Mouse (Mus musculus) adrenal gland, adult 8-10 months (tissue): ENCODE data around the gene 4930539E08Rik. TPM values are rescaled to one million over a fixed set of nuclear protein-coding genes. Genes with fewer than 3 reads are reported as not detected.
A peak's percentile ranks its signal among the peaks of the same experiment; 100 is the strongest.

Experiments
- DNase-seq: peaks from one replicate; pipeline ENCODE4 v3.0.0; 2022
- total RNA-seq, 4 experiments: library from RNA; stranded (reverse); gene quantifications; 2 replicates each; pipeline ENCODE4 v1.2.4; 2022

4930539E08Rik gene
- total RNA-seq, 4 experiments from 2014 or later, result 0.05 TPM; not detected in 3

GRCm38 (mm10) chr17:28929369-28929768 is 14.2 kb upstream of the 4930539E08Rik start:
- DNase-seq, result no peak

- DNase-seq, result no peak
Measured at GRCm38 (mm10) chr17:28928004-28928403, 12.9 kb upstream of the 4930539E08Rik start.

- no peak for DNase-seq
Measured at GRCm38 (mm10) chr17:28926866-28927635, 11.9 kb upstream of the 4930539E08Rik start.

- DNase-seq, result no peak
Measured at GRCm38 (mm10) chr17:28926380-28926779, 11.3 kb upstream of the 4930539E08Rik start.

- no peak for DNase-seq
Measured at GRCm38 (mm10) chr17:28924957-28925595, 10.0 kb upstream of the 4930539E08Rik start.

DNA sequence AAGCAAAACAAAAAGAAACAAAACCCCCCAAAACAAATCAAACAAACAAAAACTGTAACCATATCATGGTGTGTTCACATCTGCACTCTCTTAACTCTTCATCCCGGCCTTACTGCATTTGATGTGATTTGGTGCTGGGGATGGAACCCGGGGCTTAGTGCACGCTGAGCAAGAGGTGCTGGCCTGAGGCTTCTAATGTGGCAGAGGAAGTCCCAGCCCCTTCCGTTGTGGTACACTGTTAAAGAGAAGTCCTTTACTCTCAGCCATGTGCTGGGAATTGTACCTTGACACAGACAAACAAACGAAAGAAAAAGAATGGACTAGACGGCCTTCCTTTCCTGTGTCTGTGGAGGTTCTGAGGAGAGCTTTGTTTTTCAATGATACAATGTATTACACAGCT is 7.0 kb upstream of the 4930539E08Rik start:
- no peak for DNase-seq

- DNase-seq, result no peak
Measured at GRCm38 (mm10) chr17:28921086-28921485, 6.0 kb upstream of the 4930539E08Rik start.

DNA sequence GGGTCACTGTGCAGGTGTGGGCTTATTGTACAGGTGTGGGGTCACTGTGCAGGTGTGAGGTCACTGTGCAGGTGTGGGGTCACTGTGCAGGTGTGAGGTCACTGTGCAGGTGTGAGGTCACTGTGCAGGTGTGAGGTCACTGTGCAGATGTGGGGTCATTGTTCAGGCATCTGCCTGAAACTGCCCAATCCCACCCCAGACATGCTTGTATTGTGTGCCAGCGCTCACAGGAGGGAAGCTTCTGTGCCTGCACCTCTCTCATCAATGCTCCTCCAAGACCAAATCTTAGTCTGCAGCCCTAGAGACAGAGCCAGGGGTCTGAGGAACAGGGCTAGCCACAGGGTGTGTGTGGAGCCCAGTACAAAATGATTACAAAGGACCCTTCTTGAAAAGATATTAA is 1.4 kb upstream of the 4930539E08Rik start:
- no peak for DNase-seq

GRCm38 (mm10) chr17:28913940-28914339 is 1.2 kb downstream of the 4930539E08Rik start:
- DNase-seq, result no peak

DNA sequence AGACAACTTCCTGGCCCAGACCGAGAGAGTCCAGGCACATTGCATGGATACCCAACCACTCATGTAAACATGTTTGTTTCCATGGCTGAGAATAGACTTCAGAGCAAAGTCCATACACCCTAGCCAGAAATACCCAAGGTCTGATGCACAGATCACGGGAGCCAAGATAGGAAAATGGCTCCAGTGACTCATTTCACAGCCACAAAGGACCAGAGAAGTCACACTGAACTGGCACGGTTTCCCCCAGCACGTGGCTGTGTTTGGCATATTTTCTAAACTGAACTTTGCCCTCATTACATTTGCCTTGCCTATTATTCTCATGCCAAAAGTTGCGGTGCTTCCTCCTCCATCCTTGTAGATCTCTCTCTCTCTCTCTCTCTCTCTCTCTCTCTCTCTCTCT is 1.9 kb downstream of the 4930539E08Rik start:
- DNase-seq, result peak; percentile 41

- no peak for DNase-seq
Measured at GRCm38 (mm10) chr17:28910139-28910538, 5.0 kb downstream of the 4930539E08Rik start.

DNA sequence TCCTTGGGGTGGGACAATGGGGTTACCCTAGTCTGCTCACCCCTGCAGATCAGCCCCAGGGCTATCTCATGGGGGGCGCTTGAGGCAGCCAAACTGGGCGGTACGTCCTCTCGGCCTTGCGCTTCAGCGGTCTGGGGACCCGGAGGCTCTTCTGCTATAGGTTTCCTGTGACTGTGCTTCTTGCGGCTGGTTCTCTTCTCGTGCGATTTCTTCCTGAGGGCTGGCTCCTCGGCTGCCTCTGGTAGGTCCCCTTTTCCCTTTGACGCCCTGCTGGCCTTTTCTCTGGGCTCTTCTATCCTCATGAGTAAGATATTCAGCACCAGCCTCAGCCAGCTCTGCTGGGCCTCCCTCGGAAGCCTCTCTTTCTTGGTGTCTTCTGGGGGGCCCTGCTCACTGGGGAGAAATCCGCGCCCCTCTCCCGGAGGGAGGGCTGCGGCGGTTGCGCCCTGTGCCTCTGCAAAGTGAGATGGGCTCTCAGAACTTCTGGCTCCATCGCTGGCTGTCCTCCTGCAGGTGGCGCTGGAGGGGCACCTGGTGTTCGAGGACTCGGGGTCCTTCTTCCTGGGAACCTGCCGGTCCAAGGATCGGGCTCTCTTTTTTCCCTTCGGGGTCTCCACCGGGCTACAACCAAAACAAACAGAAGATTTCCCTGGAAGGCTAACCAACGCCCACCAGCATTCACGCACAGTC is 5.7 kb downstream of the 4930539E08Rik start:
- DNase-seq, result no peak

DNA sequence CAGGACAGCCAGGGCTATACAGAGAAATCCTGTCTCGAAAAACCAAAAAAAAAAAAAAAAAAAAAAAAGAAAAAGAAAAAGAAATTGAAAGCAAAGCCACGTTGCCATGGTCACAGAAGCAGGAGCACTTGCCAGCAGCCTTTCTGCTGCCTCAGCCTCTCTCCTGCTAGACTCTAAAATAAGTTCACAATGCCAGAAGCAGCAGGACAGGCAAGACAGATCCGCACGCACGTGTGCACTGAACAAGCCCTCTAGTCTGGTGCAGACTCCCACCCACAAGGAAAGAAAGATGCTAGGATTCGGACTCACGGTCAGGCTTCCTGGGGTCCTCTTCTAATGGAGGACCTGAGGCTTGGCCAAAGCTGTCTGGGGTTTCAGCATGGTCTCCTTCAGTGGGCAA is 7.2 kb downstream of the 4930539E08Rik start:
- DNase-seq, result no peak

DNA sequence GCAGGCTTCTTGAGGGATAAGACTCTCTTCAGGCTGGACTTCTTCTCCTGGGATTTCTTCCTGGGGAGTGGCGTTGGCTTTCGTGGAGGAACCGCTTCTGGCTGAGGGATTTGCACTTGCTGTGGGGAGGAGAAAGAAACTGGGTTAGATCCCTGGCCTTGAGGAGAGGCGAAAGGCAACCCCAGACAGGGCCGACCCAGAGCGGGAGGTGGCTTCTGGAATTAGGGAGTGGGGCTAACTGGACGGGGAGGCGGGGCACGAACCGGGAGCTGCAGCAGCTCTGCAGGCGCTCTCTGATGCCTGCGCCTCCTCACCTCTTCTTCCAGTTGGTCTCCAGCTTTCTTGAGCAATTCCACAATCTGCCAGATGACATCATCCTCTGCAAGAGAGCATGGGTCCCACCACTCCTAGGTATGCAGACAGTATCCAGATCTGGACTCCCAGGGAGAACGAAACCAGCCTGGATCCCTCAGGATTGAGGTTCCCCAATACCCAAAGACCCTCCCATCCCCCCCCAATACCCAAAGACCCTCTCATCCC is 9.7 kb downstream of the 4930539E08Rik start:
- DNase-seq, result no peak

DNA sequence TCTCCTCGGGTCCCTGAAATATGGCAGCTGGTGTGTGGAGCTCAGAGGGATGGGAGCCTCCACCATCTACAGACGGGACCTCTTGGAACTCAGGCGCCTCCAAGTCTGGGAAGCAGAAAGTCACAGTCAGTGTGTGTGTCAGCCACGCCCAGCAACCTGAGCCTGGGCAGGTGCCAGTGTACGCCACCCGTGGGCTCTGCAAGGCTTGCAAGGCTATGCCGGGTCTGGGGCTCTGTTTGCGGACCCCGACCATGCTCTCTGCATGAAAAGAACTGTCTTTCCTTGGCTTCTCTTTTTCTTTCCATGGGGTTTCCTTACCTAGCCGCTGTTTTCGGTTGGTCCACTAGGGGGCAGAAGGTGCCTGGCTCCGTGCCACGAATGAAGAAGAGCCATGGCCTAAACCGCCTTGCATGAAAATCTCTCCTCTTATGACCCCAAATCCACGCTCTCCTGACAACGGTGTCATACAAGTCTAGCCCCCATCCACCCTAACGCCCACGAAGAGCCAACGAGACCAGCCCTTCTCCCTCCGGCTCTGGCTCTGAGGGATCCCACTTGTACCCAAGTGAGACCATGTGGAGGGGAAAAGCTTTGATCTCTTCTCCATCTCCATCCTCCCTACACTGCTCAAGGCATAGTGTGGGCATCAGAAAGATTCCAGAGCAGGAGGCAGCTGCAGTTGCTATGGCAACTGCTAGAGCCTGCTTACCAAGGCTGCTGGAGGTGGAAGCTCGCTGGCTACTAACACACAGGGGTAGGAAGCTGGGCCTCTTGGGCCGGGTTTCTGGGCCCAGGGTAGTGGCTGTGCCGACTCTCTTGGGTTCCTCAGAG is 10.4 kb downstream of the 4930539E08Rik start:
- DNase-seq, result no peak

DNA sequence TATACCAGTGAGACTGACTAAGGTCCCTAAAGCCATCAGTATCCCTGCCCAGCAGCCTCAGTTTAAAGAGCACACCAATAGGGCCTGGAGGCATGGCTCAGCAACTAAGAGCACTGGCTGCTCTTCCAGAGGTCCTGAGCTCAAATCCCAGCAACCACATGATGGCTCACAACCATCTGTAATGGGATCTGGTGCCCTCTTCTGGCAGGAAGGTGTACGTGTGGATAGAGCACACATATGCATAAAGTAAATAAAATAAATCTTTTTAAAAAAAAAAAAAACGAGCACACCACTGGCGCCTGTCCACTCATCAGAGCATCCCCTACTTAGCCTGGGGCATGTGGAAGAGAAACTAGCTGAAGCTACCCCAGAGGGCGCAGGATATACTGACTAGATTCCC is 13.6 kb downstream of the 4930539E08Rik start:
- no peak for DNase-seq

GRCm38 (mm10) chr17:28899427-28899826 is 15.7 kb downstream of the 4930539E08Rik start:
- no peak for DNase-seq

GRCm38 (mm10) chr17:28898249-28898648 is 16.9 kb downstream of the 4930539E08Rik start:
- no peak for DNase-seq

DNA sequence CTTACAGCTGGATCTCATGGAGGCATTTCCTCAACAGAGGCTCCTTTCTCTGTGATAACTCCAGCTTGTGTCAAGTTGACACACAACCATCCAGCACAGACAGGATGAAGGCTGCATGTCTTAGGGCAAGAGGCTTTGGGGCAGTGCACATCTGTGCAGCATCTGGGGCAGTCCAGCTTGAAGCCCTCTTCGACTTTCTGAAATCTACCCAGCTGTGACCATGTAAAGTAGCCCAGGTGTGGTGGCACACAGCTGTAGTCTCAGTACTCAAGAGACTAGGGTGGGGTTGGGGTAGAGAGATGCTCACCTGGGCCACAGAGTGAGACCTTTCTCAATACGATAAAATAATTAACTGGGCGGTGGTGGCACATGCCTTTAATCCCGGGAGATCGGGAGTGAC is 17.3 kb downstream of the 4930539E08Rik start:
- no peak for DNase-seq

DNA sequence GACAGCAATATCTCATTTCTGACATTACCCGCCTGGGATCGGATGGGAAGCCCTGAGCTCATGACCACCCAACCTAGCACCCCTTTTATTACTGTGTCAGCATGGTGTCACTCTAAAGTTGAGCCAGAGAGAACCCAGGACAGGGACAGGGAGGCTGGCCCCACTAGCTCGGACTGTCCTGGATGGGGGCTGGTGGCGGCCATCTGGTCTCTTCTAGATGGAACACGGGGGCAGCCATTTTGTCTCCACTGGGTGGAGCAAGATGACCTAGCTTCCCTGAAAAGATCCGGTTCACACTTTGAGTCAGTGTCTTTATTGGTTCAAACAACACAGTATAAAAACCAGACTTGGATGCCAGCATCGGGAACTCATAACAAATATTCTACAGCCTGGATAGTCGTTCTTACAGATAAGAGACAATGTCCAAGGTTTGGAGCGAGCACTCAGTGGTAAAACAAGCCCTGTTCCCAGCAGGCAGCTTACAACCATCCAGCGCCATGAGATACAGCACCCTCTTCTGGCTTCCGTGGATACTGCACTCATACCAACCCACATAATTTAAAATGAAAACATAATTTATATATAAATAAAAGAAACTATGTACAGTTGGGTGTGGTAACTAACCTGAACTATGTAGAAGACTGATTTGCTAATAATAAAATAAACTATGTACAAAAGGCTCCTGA is 18.9 kb downstream of the 4930539E08Rik start:
- DNase-seq, result no peak

DNA sequence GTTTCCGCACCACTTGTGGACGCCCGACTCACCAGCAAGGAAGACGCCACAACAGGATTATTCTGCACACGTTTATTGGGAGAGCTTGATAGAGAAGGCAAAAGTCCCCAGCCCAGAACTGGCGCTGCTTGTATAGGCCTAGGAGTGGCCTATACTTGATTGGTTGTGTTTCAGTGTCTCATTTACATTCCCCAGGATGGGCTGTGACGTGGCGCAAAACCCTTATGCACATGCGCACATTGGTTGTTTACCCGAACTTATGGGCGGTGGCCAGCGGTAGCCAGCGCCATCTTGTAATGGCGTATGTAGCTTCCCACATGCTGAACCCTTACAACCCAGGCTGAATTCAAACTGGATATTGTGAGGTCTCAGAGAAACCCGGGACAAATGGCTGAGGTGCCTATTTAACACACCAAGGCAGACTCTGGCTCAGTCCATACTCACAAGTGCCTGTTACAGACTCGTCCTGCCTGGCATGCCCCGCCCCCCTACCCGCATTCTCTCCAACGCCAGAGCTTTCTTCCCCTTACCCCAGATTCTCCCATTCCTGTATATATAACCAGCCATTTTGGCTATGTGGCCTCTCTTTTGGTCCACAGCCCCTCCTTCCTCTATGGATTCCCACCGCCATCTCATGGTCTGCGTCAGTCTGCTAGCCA is 19.8 kb downstream of the 4930539E08Rik start:
- no peak for DNase-seq
